Mouse (Mus musculus) G1E-ER4 (cell line): ENCODE measurements around the gene Cidec. TPM values are rescaled to one million over a fixed set of nuclear protein-coding genes. Genes with fewer than 3 reads are reported as not detected.

Source experiments
- GATA1 ChIP-seq: IDR thresholded peaks from one replicate; pipeline ENCODE4 v1.8.0; 2012; ENCODE audit warnings: low read length, inconsistent platforms
- polyA plus RNA-seq: library from polyadenylated mRNA; stranded (reverse); fragments of >175 nt; gene quantifications from 2 replicates; pipeline ENCODE4 v1.2.3, GENCODE M21; 2012

The Cidec gene
- polyA plus RNA-seq, 1 experiment: not detected

DNA sequence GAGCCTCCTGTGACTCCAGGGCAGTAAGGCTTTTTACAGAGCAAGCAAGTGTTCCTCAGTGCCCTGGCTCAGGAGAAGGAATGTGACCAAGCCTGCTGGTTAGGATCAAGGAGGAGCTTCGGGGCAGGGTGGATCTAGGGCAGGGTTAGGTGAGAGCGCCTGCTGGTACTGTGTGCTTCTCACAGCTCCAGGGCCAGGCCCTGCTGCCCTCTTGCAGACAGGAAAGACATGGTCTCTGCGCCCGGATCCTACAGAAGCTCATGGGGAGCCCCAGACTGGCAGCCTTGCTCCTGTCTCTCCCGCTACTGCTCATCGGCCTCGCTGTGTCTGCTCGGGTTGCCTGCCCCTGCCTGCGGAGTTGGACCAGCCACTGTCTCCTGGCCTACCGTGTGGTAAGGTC is 23.1 kb upstream of the Cidec start:
- TF ChIP-seq GATA1: no peak

GRCm38 (mm10) chr6:113457952-113458534 is 22.5 kb upstream of the Cidec start, which contains the start of gene Il17re:
Gene Il17re (plus strand): TSS chr6:113458484.
- TF ChIP-seq GATA1: no peak

- no peak for TF ChIP-seq GATA1
These were observed 19.4 kb upstream of the Cidec start for GRCm38 (mm10) chr6:113455007-113455406.

DNA sequence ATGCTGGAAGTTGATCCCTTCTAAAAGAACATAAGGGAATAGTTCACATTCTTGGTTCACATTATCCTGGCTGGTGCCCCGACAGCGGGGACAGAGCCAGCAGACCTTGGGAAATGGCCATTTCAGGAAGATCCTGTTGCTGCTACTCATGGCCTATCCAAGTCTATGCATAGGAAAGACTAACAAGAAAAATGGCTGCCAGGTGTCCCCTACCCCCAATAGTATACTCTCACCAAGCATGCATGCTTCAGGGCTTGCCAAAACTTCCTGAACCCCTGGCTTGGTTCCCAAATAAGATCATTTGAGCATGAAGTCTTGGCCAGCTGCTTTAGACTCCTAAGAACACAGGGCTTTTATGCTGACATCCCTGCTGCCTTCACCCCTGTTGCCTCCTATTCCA is 16.3 kb upstream of the Cidec start:
- TF ChIP-seq GATA1: no peak

- no peak for TF ChIP-seq GATA1
These were observed 12.1 kb upstream of the Cidec start for GRCm38 (mm10) chr6:113447639-113448038.

DNA sequence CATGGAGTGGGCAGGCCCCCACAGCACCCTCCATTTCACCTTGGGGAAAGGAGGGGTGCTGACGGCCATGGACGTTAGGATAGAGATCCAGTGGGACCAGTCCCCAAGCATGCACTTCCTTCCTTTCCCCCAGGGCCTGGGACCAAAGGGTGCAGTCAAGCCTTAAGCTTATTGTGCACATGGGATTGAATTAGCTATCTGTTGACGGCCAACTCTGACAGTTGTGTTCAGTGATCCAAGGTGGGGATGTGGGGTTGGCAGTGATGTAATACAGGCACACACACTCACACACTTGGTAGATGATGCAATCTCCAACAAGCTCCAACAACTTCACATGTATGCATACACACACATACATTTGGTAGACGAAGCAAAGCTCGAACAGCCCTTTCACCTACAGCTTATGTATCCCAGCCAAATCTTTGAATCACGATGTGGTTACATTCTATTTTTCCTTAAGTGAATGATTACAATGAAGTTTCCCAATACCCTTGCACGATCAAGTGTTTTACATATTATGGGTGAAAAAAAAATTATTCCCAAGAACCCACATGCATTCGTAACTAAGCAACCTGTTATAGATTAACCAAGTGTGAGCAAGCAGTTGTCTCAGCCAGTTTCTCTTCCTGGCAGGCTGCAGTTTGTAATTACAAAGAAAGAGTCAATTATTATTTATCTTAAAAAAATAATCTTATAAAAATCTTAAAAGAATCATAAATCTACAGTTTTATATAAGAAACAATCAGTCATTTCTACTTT is 8.8 kb upstream of the Cidec start:
- TF ChIP-seq GATA1: no peak

GRCm38 (mm10) chr6:113443091-113443490 is 7.5 kb upstream of the Cidec start:
- no peak for TF ChIP-seq GATA1

DNA sequence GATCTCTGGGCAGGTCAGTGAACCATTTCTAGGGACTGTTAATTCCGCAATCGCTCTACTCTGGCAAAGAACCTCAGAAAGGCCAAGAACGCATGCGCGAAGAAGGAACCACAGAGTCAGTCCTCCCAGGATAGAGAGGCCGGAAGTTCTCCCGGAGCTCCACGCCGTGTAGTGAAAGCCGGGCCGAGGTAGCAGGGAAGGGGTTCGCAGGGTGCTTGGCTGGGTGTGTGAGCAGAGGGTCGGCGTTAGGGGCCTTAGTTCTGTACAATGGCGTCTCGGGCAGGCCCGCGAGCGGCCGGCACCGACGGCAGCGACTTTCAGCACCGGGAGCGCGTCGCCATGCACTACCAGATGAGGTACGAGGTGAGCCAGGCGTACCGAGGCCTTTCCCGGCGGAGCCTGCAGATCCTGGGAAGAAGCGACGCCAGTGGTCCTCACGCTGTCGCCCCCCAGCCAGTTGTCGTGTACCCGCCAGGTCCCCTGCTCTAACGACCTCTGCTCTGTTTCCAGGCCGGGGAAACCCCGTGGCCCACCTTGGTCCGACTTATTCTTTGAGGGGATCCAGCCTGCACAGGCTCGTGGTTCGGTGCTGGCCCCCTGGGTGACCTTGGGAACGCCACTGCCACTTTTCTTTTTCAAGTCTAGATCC is 7.0 kb upstream of the Cidec start, which contains the start of gene Jagn1:
TSS of gene Jagn1 (plus strand) at position 128 of the 649 bp plus-strand sequence.
- TF ChIP-seq GATA1: no peak

DNA sequence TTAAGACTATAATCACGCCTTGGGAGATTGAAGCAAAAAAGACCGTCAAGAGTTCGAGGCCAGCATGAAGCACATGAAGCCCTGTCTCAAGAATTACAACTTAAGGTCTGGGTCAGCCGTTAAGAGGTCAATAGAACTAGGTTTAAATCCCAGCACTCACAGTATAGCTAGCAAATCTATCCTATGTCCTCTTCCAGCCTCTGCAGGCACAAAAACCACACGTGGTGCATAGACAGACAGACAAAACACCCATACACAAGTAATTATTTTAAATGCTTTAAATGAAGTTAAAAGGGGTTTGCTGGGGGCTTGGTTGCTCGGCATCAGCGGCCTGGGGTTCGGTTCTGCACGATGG is 6.5 kb upstream of the Cidec start:
- no peak for TF ChIP-seq GATA1

- no peak for TF ChIP-seq GATA1
These were observed 5.7 kb upstream of the Cidec start for GRCm38 (mm10) chr6:113441147-113441680.

- TF ChIP-seq GATA1: no peak
These were observed 5.1 kb upstream of the Cidec start for GRCm38 (mm10) chr6:113440686-113441085.

DNA sequence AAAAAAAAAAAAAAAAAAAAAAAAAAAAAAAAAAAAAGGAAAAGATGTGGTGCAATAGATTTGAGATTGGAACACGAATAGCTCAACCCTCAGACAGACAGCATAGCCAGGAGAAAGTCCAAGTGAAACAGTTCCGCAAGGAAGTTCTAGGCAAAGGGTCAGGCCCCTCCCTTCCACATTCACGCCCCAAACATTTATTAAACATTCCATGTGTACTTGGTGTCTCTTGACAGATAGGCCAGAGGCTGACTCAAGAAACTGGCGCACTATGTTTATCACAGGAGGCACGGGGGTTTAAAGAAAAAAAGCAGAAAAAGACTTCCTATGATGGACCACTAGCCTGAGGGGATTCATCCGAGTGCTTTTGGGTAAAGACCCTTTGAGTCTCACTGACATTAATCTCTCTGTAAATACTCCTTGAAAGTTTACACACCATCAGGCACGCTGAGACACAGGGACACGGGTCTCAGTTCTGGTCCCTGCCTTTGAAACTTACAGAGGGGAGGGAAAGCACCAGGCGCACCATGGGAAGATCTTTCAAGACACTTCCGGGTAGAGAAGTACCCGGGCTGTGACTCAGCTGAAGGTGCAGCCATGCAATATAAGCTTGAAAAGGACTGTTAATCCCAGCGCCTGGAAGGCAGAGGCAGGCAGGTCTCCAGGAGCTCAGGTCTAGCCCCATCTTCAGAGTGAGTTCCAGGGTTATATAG is 3.3 kb upstream of the Cidec start:
- TF ChIP-seq GATA1: no peak

DNA sequence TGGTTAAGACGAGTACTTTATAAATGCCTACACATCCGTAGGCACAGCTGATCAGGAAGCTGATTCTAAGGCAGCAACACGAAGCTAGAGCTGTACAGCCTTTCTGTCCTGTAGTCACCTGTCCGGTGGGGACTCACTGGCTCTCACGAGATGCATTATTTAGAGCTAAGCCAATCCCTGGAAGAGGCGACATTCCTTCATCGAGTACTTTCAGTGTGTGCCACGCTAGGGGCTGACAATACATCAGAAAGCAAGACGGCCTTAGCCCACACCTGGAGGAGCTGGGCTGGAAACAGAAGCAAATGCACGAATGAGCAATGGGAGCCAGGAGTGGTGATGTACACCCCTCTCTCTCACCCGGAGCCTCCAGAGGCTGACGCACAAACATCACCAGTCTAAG is 1.6 kb upstream of the Cidec start:
- TF ChIP-seq GATA1: no peak

- TF ChIP-seq GATA1: no peak
These were observed 869 bp downstream of the Cidec start for GRCm38 (mm10) chr6:113434691-113435090.

GRCm38 (mm10) chr6:113433661-113434060 is 1.9 kb downstream of the Cidec start:
- no peak for TF ChIP-seq GATA1

DNA sequence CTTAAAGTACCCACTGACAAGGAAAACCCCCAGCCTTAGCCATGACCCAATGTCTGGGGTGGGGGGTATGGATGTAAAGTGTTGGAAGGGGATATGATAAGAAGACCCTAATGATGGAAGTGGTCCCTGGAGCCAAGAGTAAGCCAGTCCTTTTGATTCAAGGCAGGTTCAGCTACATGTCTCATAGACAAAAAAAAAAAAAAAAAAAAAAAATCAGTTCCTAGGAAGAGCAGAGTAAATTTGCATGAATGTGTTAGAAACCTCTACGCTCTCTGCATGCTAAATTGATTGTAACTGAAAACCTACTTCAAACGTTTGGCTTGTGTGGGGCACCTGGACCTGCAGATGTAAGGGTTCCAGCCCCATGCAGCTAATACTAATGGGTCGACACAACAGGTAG is 3.8 kb downstream of the Cidec start:
- no peak for TF ChIP-seq GATA1
